Mouse (Mus musculus): ENCODE measurements around the gene Zbtb39.

DNA sequence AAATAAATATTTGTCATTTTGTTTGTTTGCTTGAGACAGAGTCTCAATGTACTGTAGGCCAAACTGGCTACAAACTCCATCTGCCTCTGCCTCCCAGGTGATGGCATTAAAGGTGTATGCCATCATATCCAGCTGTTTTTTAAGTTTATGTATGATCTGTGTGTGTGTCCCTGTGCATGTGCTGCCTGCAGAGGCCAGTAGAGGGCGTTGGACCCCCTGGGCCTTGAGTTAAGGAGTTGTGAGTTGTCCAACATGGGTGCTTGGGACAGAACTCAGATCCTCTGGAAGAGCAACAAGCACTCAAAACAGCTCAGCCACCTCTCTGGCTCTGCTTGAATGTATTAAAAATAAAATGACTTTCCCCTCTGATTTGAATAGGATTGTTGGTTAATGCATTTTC is 48.3 kb upstream of the Zbtb39 start:
- peak; percentile 62; the same call in 1 of the 2 replicates for TF ChIP-seq CTCF (IDR thresholded peaks at IDR 0.05; ENCODE audit: extremely low read depth, insufficient read length, insufficient replicate concordance, low read depth, low read length)
- no peak for TF ChIP-seq POLR2A (IDR thresholded peaks at IDR 0.05; ENCODE audit: low read depth, low read length)

Measured in small intestine, adult 2 months (tissue).